Mouse (Mus musculus): ENCODE measurements around the gene Irx6.

- no peak for TF ChIP-seq POLR2A (IDR thresholded peaks at IDR 0.05; ENCODE audit: insufficient read depth, low read depth, low read length)
- TF ChIP-seq CTCF (IDR thresholded peaks at IDR 0.05; ENCODE audit: insufficient read depth, low read depth, low read length): no peak
Observed at GRCm38 (mm10) chr8:92697361-92697760, 23.3 kb downstream of the Irx6 start.

All from olfactory bulb, adult 2 months (tissue).